10 mouse cellular contexts compared by ENCODE assay signal in genomic region chr15:84212756-84213105, GRCm38 (mm10). TPM values are rescaled to one million over a fixed set of nuclear protein-coding genes. Genes with fewer than 3 reads are reported as not detected.
A peak's percentile ranks its signal among the peaks of the same experiment; 100 is the strongest.
DNase-seq lines count a peak whose midpoint lies in the region; ATAC-seq lines count a peak whose summit lies in the region.
"Had no signal": no experiment of that assay in that cellular context is flagged by ENCODE, and none has a peak within 500 bp of the region (broad histone marks: within the 10 kb centered on the region; RNA-seq: fewer than 3 reads in every experiment).

No protein-coding gene starts in this region.

- H3K9ac ChIP-seq in heart, embryonic 12.5 days = no peak overlapping the region
- H3K9ac ChIP-seq: limb, embryonic 13.5 days had no signal

- ATAC-seq in heart, embryonic 12.5 days (ENCODE audit: insufficient number of reproducible peaks, low FRiP score) = no peak

- intact Hi-C loops in heart, postnatal 14 days (cut with DNase I) = loop anchor here (1.0 to 2.0 kb wide), 3 partner anchors 72 to 419 kb away; no protein-coding TSS in a partner anchor

- peaks cover 43% of the 10 kb centered on the region for H3K4me1 ChIP-seq in heart, embryonic 12.5 days (replicated peaks)

- H3K9me3 ChIP-seq in heart, embryonic 12.5 days (replicated peaks) = no peaks in the 10 kb centered on the region
- H3K9me3 ChIP-seq: limb, embryonic 13.5 days had no signal

- peaks cover 65% of the 10 kb centered on the region for H3K36me3 ChIP-seq in heart, embryonic 12.5 days

- no peaks in the 10 kb centered on the region for H3K27me3 ChIP-seq in heart, embryonic 12.5 days (replicated peaks)
- H3K27me3 ChIP-seq: limb, embryonic 13.5 days had no signal

- H3K4me2 ChIP-seq in heart, embryonic 12.5 days = no peak overlapping the region
- H3K4me2 ChIP-seq: limb, embryonic 13.5 days had no signal

- peak; percentile 98 for DNase-seq in heart, adult 11 months
- DNase-seq in A20 (ENCODE audit: low read depth, low spot score) = peak; percentile 87
- peak; percentile 39 for DNase-seq in brain, adult 2 months (ENCODE audit: low read depth, low spot score)
- peak; percentile 58 to 69 for DNase-seq in heart, postnatal 14 days
- DNase-seq in layer of hippocampus, adult 9-11 months = no peak
- DNase-seq in neural tube, embryonic 10.5 days (ENCODE audit: extremely low spot score, low spot score) = no peak
- DNase-seq in frontal cortex, postnatal 25 days (ENCODE audit: low spot score in 2 of 2) = no peak

- 85% methylated on average over 2 of the region's 2 CpGs for WGBS in heart, embryonic 12.5 days

- H3K4me3 ChIP-seq in heart, embryonic 12.5 days = no peak overlapping the region
- H3K4me3 ChIP-seq: limb, embryonic 13.5 days had no signal

- no peak overlapping the region for H3K27ac ChIP-seq in heart, embryonic 12.5 days (ENCODE audit: poor library complexity, severe bottlenecking)
- H3K27ac ChIP-seq: hindbrain, postnatal 0 days; limb, embryonic 13.5 days had no signal

RNA-seq across cellular contexts. Expression of gene Parvb, which starts 19.1 kb away (rescaled TPM):
- polyA plus RNA-seq in heart, embryonic 12.5 days (2016; fragmentation: Nextera tagmentation; extraction: Ambion mirVana) = 13.5 and 13.8 TPM in 2 replicates
- 100 to 1,000 TPM; 149 to 151 TPM for total RNA-seq in heart, postnatal 14 days (2021)

RNA-seq across cellular contexts. Expression of gene Samm50, which starts 20.7 kb away (rescaled TPM):
- polyA plus RNA-seq in heart, embryonic 12.5 days (2016; fragmentation: Nextera tagmentation; extraction: Ambion mirVana) = 122 and 125 TPM in 2 replicates
- total RNA-seq in heart, postnatal 14 days (2021) = 100 to 1,000 TPM; 265 to 269 TPM

RNA-seq across cellular contexts. Expression of gene Pnpla3, which starts 45.1 kb away (rescaled TPM):
- 0.60 and 1.1 TPM in 2 replicates for polyA plus RNA-seq in heart, embryonic 12.5 days (2016; fragmentation: Nextera tagmentation; extraction: Ambion mirVana)
- total RNA-seq in heart, postnatal 14 days (2021) = 10 to 100 TPM in 1 of 2 experiments, 1 to 10 TPM in 1; 8.2 to 10.4 TPM

Comparison
In these comparisons a context has a peak if more than half of its experiments do, and no peak if none do; other contexts are left out.
1. DNase-seq: peak in heart, adult 11 months (single experiment), A20 (single experiment), brain, adult 2 months (single experiment) and heart, postnatal 14 days (2 of 2); none in layer of hippocampus, adult 9-11 months (single experiment), neural tube, embryonic 10.5 days (single experiment) and frontal cortex, postnatal 25 days (0 of 2).